Mouse (Mus musculus): Measurements from ENCODE around the gene Matn3. TPM values are rescaled to one million over a fixed set of nuclear protein-coding genes. Genes with fewer than 3 reads are reported as not detected.

The Matn3 gene
- polyA plus RNA-seq, 1 experiment from 2014 or later = 0.15 TPM

DNA sequence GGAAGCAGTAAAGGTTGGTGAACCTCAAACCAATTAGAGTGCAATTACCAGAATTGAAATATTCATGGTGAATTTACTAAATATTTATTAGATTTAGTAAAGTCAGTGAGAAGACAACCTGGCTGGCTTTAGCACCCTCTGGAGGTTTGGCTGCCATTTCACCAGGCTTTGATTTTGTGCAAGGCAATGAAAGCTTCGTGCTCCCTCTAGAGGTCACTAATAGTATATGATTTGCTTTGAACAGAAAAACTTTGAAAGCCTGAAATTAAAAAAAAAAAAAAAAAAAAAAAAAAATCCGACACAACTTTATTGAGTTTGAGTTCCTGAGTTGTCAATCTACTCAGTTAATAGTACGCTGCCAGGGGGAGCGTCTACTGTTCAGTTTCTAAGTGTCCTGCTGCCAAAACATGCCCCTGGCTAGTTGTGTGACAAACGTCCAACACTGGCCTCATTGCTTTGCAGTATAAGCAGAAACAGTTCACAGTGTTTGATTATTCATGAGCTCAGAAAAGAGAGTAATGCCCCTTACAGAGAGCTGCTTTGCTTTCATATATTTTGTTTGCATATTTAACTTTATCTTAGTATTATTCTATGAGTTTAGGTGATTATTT lies 54.4 kb downstream of the Matn3 start:
- WGBS = 12% methylated on average over 5 of the region's 5 CpGs
- Histone ChIP-seq H3K4me2 (ENCODE audit: low read depth, low read length) (no peak overlapping the region), H3K4me3 (replicated peaks; ENCODE audit: low read length) (no peak overlapping the region), H3K4me1 (ENCODE audit: control insufficient read depth, insufficient read depth, low read length) (no peaks in the 10 kb centered on the region), H3K27me3 (ENCODE audit: control insufficient read depth, insufficient read depth, low read length) (no peaks in the 10 kb centered on the region), H3K36me3 (ENCODE audit: control insufficient read depth, insufficient read depth, low read length) (no peaks in the 10 kb centered on the region), H3K9me3 (replicated peaks; ENCODE audit: control insufficient read depth, low read length) (no peaks in the 10 kb centered on the region), H3K9ac (ENCODE audit: low read length) (0 out of 2 replicates have a peak overlapping the region, but pooled peaks have one; percentile 7), H3K27ac (ENCODE audit: low read length) (no peak overlapping the region)
- no peak for ATAC-seq (ENCODE audit: insufficient read depth, low FRiP score)

DNA sequence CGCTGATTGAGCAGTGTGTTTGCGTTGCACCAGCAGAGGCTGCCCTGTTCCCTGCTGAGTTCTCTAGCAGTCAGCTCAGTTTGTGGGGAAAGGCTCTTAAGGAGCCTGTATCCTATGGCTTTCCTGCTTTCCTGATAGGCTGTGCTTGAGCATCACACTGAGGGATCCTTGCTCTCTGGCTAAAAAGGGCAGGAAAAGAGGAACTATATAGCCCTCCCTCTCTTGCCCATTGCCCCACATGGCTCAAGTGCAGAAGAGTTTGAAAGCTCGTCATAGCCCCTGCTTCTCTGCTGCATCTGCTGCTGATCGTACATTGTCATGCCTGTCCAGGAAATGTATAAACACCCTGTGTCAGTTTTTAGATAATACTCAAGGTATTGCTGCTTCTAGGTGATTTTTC lies 59.4 kb downstream of the Matn3 start:
- 53% methylated on average over 4 of the region's 4 CpGs for WGBS
- no peaks in the 10 kb centered on the region for H3K27me3 ChIP-seq (ENCODE audit: control insufficient read depth, insufficient read depth, low read length)
- no peak for ATAC-seq (ENCODE audit: insufficient read depth, low FRiP score)

DNA sequence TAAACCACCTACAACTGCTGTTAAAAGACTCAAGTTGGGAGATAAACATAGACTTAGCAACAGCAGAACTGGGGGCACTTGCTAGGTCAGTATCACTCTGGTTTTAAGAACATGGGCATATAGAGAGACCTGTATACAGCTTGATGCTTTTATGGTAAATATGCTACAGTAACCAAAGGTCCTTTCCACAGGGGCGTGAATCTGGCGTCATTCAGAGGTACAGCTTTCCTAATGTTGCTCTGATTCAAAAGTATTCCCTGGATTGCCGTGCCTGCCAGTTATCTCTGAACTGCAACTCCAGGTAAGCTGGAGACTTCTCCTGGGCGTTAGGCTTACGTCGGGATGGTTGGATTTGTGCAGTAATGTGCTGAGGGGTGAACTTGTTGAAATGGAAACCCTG lies 60.1 kb downstream of the Matn3 start:
- WGBS = 89% methylated on average over 6 of the region's 6 CpGs
- no peaks in the 10 kb centered on the region for H3K9me3 ChIP-seq (replicated peaks; ENCODE audit: control insufficient read depth, low read length)
- no peak overlapping the region for H3K4me2 ChIP-seq (ENCODE audit: low read depth, low read length)
- no peak overlapping the region for H3K27ac ChIP-seq (ENCODE audit: low read length)
- H3K4me3 ChIP-seq (replicated peaks; ENCODE audit: low read length) = no peak overlapping the region
- no peak overlapping the region for H3K9ac ChIP-seq (ENCODE audit: low read length)
- no peak for ATAC-seq (ENCODE audit: insufficient read depth, low FRiP score)
- H3K36me3 ChIP-seq (ENCODE audit: control insufficient read depth, insufficient read depth, low read length) = no peaks in the 10 kb centered on the region
- no peaks in the 10 kb centered on the region for H3K4me1 ChIP-seq (ENCODE audit: control insufficient read depth, insufficient read depth, low read length)
- no peaks in the 10 kb centered on the region for H3K27me3 ChIP-seq (ENCODE audit: control insufficient read depth, insufficient read depth, low read length)

More for the DNA sequence above, 59.4 kb downstream of the Matn3 start:
- no peak overlapping the region for H3K4me3 ChIP-seq (replicated peaks; ENCODE audit: low read length)
- no peaks in the 10 kb centered on the region for H3K36me3 ChIP-seq (ENCODE audit: control insufficient read depth, insufficient read depth, low read length)
- H3K4me2 ChIP-seq (ENCODE audit: low read depth, low read length) = no peak overlapping the region
- H3K4me1 ChIP-seq (ENCODE audit: control insufficient read depth, insufficient read depth, low read length) = no peaks in the 10 kb centered on the region
- no peak overlapping the region for H3K27ac ChIP-seq (ENCODE audit: low read length)
- H3K9ac ChIP-seq (ENCODE audit: low read length) = no peak overlapping the region
- H3K9me3 ChIP-seq (replicated peaks; ENCODE audit: control insufficient read depth, low read length) = no peaks in the 10 kb centered on the region

DNA sequence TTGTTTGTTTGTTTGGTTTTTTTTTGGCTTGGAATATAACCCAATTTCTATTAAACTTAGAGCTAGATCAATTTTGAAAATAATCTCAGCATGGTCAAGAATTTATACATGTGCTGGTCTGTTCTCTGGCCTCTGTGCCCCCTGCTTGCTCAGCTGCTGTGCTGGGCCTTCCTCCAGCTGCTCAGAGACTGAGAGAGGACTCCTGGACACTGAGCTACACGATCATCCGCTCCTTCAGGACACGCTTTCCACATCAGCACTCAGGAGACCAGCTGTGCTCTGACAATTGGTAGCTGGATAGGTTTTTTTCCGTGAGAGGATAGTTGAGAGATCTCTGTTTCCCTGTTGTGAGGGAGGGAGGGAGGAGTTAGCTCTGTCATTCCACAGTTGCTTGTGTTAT lies 62.6 kb downstream of the Matn3 start:
- Histone ChIP-seq H3K4me3 (replicated peaks; ENCODE audit: low read length) (no peak overlapping the region), H3K27ac (ENCODE audit: low read length) (no peak overlapping the region), H3K9ac (ENCODE audit: low read length) (no peak overlapping the region), H3K27me3 (ENCODE audit: control insufficient read depth, insufficient read depth, low read length) (no peaks in the 10 kb centered on the region), H3K4me2 (ENCODE audit: low read depth, low read length) (no peak overlapping the region), H3K36me3 (ENCODE audit: control insufficient read depth, insufficient read depth, low read length) (no peaks in the 10 kb centered on the region), H3K4me1 (ENCODE audit: control insufficient read depth, insufficient read depth, low read length) (no peaks in the 10 kb centered on the region), H3K9me3 (replicated peaks; ENCODE audit: control insufficient read depth, low read length) (no peaks in the 10 kb centered on the region)
- 70% methylated on average over 4 of the region's 4 CpGs for whole genome bisulfite sequencing
- ATAC-seq (ENCODE audit: insufficient read depth, low FRiP score) = no peak

DNA sequence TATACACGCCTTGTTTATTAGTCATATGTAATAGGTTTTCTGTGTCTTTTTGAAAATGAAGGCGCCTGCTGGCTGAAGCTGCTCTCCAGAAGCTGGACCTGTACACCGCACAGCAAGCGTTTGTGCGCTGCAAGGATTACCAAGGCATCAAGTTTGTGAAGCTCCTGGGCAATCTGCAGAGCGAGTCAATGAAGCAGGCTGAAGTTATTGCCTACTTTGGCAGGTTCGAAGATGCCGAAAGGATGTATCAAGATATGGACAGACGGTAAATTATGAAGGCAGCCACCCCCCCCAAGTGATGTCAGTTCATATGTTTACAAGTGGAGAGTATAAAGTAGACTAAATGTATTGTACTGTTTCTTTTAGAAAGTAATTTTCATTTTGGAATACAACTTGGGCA lies 68.6 kb downstream of the Matn3 start:
- no peak for ATAC-seq (ENCODE audit: insufficient read depth, low FRiP score)
- Histone ChIP-seq H3K4me1 (ENCODE audit: control insufficient read depth, insufficient read depth, low read length) (no peaks in the 10 kb centered on the region), H3K27ac (ENCODE audit: low read length) (no peak overlapping the region), H3K4me2 (ENCODE audit: low read depth, low read length) (no peak overlapping the region), H3K9me3 (replicated peaks; ENCODE audit: control insufficient read depth, low read length) (no peaks in the 10 kb centered on the region), H3K27me3 (ENCODE audit: control insufficient read depth, insufficient read depth, low read length) (no peaks in the 10 kb centered on the region), H3K9ac (ENCODE audit: low read length) (no peak overlapping the region), H3K4me3 (replicated peaks; ENCODE audit: low read length) (no peak overlapping the region), H3K36me3 (ENCODE audit: control insufficient read depth, insufficient read depth, low read length) (no peaks in the 10 kb centered on the region)
- WGBS = 93% methylated on average over 9 of the region's 9 CpGs

DNA sequence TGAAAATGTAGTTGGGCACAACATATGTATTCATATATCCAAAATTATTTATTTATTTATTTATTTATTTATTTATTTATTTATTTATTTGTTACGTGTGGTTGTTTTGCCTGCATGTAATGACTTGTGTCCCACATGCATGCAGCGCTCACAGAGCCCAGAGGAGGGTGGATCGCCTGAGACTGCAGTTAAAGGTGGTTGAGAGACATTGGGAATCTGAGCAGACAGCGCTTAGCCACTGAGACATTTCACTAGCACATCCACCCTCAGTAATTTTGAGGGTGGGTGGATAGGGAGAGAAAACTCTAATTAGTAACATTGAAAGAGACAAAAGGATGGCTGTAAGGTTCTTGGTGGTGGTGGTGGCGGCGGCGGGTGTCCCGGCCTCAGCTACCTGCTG lies 72.7 kb downstream of the Matn3 start:
- H3K4me3 ChIP-seq (replicated peaks; ENCODE audit: low read length) = no peak overlapping the region
- H3K27me3 ChIP-seq (ENCODE audit: control insufficient read depth, insufficient read depth, low read length) = no peaks in the 10 kb centered on the region
- no peaks in the 10 kb centered on the region for H3K36me3 ChIP-seq (ENCODE audit: control insufficient read depth, insufficient read depth, low read length)
- H3K9ac ChIP-seq (ENCODE audit: low read length) = no peak overlapping the region
- no peaks in the 10 kb centered on the region for H3K9me3 ChIP-seq (replicated peaks; ENCODE audit: control insufficient read depth, low read length)
- WGBS = 94% methylated on average over 8 of the region's 8 CpGs
- no peak overlapping the region for H3K27ac ChIP-seq (ENCODE audit: low read length)
- no peak for ATAC-seq (ENCODE audit: insufficient read depth, low FRiP score)
- no peak overlapping the region for H3K4me2 ChIP-seq (ENCODE audit: low read depth, low read length)
- no peaks in the 10 kb centered on the region for H3K4me1 ChIP-seq (ENCODE audit: control insufficient read depth, insufficient read depth, low read length)

DNA sequence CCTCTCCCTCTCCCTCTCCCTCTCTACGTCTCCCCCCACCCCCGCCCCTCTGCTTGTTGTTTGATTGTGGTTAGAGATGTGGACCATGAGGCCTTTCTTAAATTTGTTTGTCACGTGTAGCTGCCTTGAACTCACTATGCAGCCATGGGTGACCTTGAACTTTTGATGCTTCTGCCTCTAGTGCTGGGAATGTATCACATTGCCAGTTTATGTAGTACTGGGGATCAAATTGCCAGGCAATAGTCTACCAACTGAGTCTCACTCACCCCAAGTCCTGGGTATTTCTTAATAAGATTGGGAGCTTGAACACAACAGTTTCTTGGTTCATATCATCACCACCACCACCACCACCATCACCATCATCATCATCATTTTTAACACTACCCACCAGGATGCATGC lies 73.3 kb downstream of the Matn3 start:
- WGBS = 71% methylated on average over 3 of the region's 3 CpGs
- H3K4me3 ChIP-seq (replicated peaks; ENCODE audit: low read length) = no peak overlapping the region
- ATAC-seq (ENCODE audit: insufficient read depth, low FRiP score) = no peak
- no peaks in the 10 kb centered on the region for H3K4me1 ChIP-seq (ENCODE audit: control insufficient read depth, insufficient read depth, low read length)
- no peaks in the 10 kb centered on the region for H3K36me3 ChIP-seq (ENCODE audit: control insufficient read depth, insufficient read depth, low read length)
- no peaks in the 10 kb centered on the region for H3K27me3 ChIP-seq (ENCODE audit: control insufficient read depth, insufficient read depth, low read length)
- H3K4me2 ChIP-seq (ENCODE audit: low read depth, low read length) = no peak overlapping the region
- no peaks in the 10 kb centered on the region for H3K9me3 ChIP-seq (replicated peaks; ENCODE audit: control insufficient read depth, low read length)
- H3K9ac ChIP-seq (ENCODE audit: low read length) = no peak overlapping the region
- H3K27ac ChIP-seq (ENCODE audit: low read length) = no peak overlapping the region

Other genes with a start within 250 kb of the Matn3 start
- gene Sdc1, start 176.6 kb upstream of the Matn3 start, polyA plus RNA-seq (2015; fragmentation: Nextera tagmentation; extraction: Ambion mirVana) = 181 and 205 TPM in 2 replicates
- 358 and 361 TPM in 2 replicates for gene Laptm4a, start 26.3 kb upstream of the Matn3 start, polyA plus RNA-seq (2015; fragmentation: Nextera tagmentation; extraction: Ambion mirVana)
- 14.7 and 15.0 TPM in 2 replicates for gene Wdr35, start 26.0 kb downstream of the Matn3 start, polyA plus RNA-seq (2015; fragmentation: Nextera tagmentation; extraction: Ambion mirVana)
- 19.3 and 21.3 TPM in 2 replicates for gene Ttc32, start 82.1 kb downstream of the Matn3 start, polyA plus RNA-seq (2015; fragmentation: Nextera tagmentation; extraction: Ambion mirVana)